Mouse (Mus musculus) CH12.LX (cell line): ENCODE measurements around the gene Heatr5b.

ENCODE experiments used
- MAZ ChIP-seq: IDR thresholded peaks from 2 replicates; pipeline ENCODE4 v1.6.1; 2012; ENCODE audit warnings: low read depth, mild to moderate bottlenecking, inconsistent platforms, low read length, improper control_type of control experiment, moderate library complexity
- ZC3H11A ChIP-seq: IDR thresholded peaks from 2 replicates; pipeline ENCODE4 v1.6.1; 2012; ENCODE audit warnings: low read depth, mild to moderate bottlenecking, inconsistent platforms, low read length, improper control_type of control experiment

- no peak for TF ChIP-seq ZC3H11A
- TF ChIP-seq MAZ: no peak
Measured at GRCm38 (mm10) chr17:78856243-78856642, 21.1 kb upstream of the Heatr5b start.
